Mouse (Mus musculus): Measurements from ENCODE around the gene Uts2r. TPM values are rescaled to one million over a fixed set of nuclear protein-coding genes. Genes with fewer than 3 reads are reported as not detected.

Uts2r gene
- polyA plus RNA-seq, 1 experiment from 2014 or later = not detected

- Histone ChIP-seq H3K36me3 (ENCODE audit: control insufficient read depth, insufficient read depth) (peaks cover 3% of the 10 kb centered on the region; the same call in 1 of the 2 replicates), H3K27ac (ENCODE audit: low read depth, low read length) (no peak overlapping the region), H3K9me3 (ENCODE audit: control insufficient read depth) (no peaks in the 10 kb centered on the region), H3K4me1 (replicated peaks; ENCODE audit: control insufficient read depth, insufficient read depth, low read length) (no peaks in the 10 kb centered on the region), H3K27me3 (replicated peaks; ENCODE audit: control insufficient read depth, insufficient read depth, low read length) (no peaks in the 10 kb centered on the region), H3K9ac (ENCODE audit: low read depth, low read length) (no peak overlapping the region), H3K4me2 (replicated peaks; ENCODE audit: low read depth) (no peak overlapping the region), H3K4me3 (ENCODE audit: low read depth, low read length) (no peak overlapping the region)
- 61% methylated on average over 3 of the region's 3 CpGs for WGBS
- ATAC-seq = no peak
- no peak for TF ChIP-seq CTCF (IDR thresholded peaks at IDR 0.05; ENCODE audit: low read depth)
These were observed 14.2 kb downstream of the Uts2r start for GRCm38 (mm10) chr11:121174234-121174633.

DNA sequence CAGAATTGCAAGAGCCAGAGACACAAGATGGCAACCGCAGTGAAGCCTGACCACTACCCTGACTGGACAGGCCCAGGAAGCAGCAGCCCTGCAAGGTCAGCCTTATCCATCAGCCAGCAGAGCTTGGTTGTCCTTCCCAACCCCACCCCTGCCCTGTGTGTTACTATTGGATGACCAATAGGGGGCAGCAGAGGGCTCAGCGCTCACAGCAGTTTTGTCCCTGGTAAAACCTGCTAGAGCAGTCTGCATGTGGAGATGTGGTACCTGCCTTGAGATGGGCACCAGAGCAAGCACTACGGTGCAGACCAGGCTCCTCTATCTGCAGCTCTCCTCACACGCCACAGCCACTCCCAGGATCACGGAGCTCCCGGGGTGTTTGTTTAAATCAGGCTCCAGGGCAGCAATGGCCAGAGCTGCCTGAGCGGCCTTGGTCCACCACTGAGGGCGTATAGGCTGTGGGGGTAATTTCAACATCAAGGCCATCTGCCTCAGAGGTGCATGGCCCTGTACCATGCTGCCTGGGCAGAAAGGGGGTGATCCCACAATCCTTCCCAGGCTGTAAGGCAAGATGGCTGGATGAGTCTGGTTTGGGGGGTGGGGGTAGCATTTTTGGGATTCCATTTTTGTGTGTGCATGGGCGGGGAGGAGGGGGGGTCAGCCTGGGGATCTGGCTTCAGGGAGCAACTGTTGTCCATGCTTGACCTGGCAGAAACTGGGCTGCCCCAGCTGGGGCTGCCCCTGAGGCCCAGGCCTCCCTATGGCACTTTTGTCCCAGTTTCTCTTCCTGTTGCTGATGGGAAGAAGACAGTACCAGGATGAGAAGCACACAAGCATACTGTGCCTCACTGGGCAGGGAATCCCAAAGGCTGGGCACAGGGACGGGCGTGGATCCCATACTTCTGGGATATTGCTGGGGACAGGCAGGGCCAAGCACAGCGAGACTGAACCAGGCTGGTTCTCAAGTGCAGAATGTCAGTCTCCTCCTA, 16.5 kb downstream of the Uts2r start:
- Histone ChIP-seq H3K4me2 (replicated peaks; ENCODE audit: low read depth) (no peak overlapping the region), H3K4me3 (ENCODE audit: low read depth, low read length) (no peak overlapping the region), H3K27me3 (replicated peaks; ENCODE audit: control insufficient read depth, insufficient read depth, low read length) (no peaks in the 10 kb centered on the region), H3K9me3 (ENCODE audit: control insufficient read depth) (no peaks in the 10 kb centered on the region), H3K9ac (ENCODE audit: low read depth, low read length) (no peak overlapping the region), H3K27ac (ENCODE audit: low read depth, low read length) (no peak overlapping the region), H3K4me1 (replicated peaks; ENCODE audit: control insufficient read depth, insufficient read depth, low read length) (no peaks in the 10 kb centered on the region), H3K36me3 (ENCODE audit: control insufficient read depth, insufficient read depth) (peaks cover 4% of the 10 kb centered on the region; the same call in 1 of the 2 replicates)
- peak; percentile 46; the same call in 1 of the 2 replicates for ATAC-seq
- peak; percentile 98 for TF ChIP-seq CTCF (IDR thresholded peaks at IDR 0.05; ENCODE audit: low read depth)
- WGBS = 51% methylated on average over 12 of the region's 12 CpGs

GRCm38 (mm10) chr11:121189681-121190080, 29.6 kb downstream of the Uts2r start:
- no peaks in the 10 kb centered on the region for H3K27me3 ChIP-seq (replicated peaks; ENCODE audit: control insufficient read depth, insufficient read depth, low read length)
- H3K36me3 ChIP-seq (ENCODE audit: control insufficient read depth, insufficient read depth) = peaks cover 5% of the 10 kb centered on the region; the same call in 1 of the 2 replicates
- no peak overlapping the region for H3K4me3 ChIP-seq (ENCODE audit: low read depth, low read length)
- TF ChIP-seq CTCF (IDR thresholded peaks at IDR 0.05; ENCODE audit: low read depth) = no peak
- no peak for ATAC-seq
- H3K9me3 ChIP-seq (ENCODE audit: control insufficient read depth) = no peaks in the 10 kb centered on the region
- no peak overlapping the region for H3K27ac ChIP-seq (ENCODE audit: low read depth, low read length)
- no peak overlapping the region for H3K4me2 ChIP-seq (replicated peaks; ENCODE audit: low read depth)
- WGBS = 77% methylated on average over 3 of the region's 3 CpGs
- no peaks in the 10 kb centered on the region for H3K4me1 ChIP-seq (replicated peaks; ENCODE audit: control insufficient read depth, insufficient read depth, low read length)
- no peak overlapping the region for H3K9ac ChIP-seq (ENCODE audit: low read depth, low read length)

DNA sequence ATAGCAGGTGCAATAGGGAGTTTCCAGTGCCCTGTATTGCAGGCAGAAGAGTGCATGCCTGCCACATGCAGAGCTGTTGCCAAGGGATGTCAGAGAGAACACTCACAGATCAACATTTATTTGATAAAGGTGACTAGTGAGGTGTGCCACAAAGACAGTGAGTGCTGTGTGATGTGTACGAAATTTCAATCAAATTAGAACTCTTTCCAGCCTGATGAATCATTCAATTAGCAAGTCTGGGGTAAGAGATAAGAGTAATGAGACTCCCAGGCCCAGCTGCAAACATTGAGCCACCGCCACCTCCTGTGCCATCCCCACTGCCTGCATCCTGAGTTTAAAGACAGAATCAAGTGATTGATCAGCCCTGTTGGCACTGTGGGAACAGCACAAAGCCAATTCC, 32.7 kb downstream of the Uts2r start:
- H3K27ac ChIP-seq (ENCODE audit: low read depth, low read length) = no peak overlapping the region
- H3K4me3 ChIP-seq (ENCODE audit: low read depth, low read length) = no peak overlapping the region
- no peaks in the 10 kb centered on the region for H3K27me3 ChIP-seq (replicated peaks; ENCODE audit: control insufficient read depth, insufficient read depth, low read length)
- no peak overlapping the region for H3K4me2 ChIP-seq (replicated peaks; ENCODE audit: low read depth)
- H3K4me1 ChIP-seq (replicated peaks; ENCODE audit: control insufficient read depth, insufficient read depth, low read length) = no peaks in the 10 kb centered on the region
- no peak for ATAC-seq
- H3K9ac ChIP-seq (ENCODE audit: low read depth, low read length) = no peak overlapping the region
- no peak for TF ChIP-seq CTCF (IDR thresholded peaks at IDR 0.05; ENCODE audit: low read depth)
- H3K9me3 ChIP-seq (ENCODE audit: control insufficient read depth) = no peaks in the 10 kb centered on the region
- peaks cover 5% of the 10 kb centered on the region; the same call in 1 of the 2 replicates for H3K36me3 ChIP-seq (ENCODE audit: control insufficient read depth, insufficient read depth)
- WGBS = 70% methylated on average over 2 of the region's 2 CpGs

DNA sequence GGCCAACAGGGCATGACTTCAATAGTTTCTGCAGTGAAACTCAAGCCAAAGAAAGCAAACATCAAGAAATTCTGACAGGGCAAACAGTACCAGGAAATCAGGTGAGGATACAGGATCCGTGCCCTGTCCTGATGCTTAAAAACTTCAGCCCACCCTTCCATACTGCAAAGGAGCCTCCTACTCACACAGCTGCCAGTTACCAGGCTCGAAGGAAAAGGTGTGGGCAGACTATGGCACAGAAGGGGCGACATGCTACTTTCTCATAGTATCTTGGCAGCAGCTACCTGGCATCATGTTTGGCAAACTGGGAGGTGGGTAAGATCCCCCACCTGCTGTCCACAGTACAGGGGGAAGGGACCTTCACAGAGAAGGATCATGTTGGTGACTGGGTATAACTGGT, 33.3 kb downstream of the Uts2r start:
- Histone ChIP-seq H3K36me3 (ENCODE audit: control insufficient read depth, insufficient read depth) (peaks cover 4% of the 10 kb centered on the region; the same call in 1 of the 2 replicates), H3K9ac (ENCODE audit: low read depth, low read length) (no peak overlapping the region), H3K27ac (ENCODE audit: low read depth, low read length) (no peak overlapping the region), H3K27me3 (replicated peaks; ENCODE audit: control insufficient read depth, insufficient read depth, low read length) (no peaks in the 10 kb centered on the region), H3K4me1 (replicated peaks; ENCODE audit: control insufficient read depth, insufficient read depth, low read length) (no peaks in the 10 kb centered on the region), H3K4me3 (ENCODE audit: low read depth, low read length) (no peak overlapping the region), H3K9me3 (ENCODE audit: control insufficient read depth) (no peaks in the 10 kb centered on the region), H3K4me2 (replicated peaks; ENCODE audit: low read depth) (no peak overlapping the region)
- no peak for ATAC-seq
- no peak for TF ChIP-seq CTCF (IDR thresholded peaks at IDR 0.05; ENCODE audit: low read depth)
- 91% methylated on average over 3 of the region's 3 CpGs for whole genome bisulfite sequencing

- H3K4me1 ChIP-seq (replicated peaks; ENCODE audit: control insufficient read depth, insufficient read depth, low read length) = no peaks in the 10 kb centered on the region
- no peaks in the 10 kb centered on the region for H3K36me3 ChIP-seq (ENCODE audit: control insufficient read depth, insufficient read depth)
- no peak overlapping the region for H3K9ac ChIP-seq (ENCODE audit: low read depth, low read length)
- no peaks in the 10 kb centered on the region for H3K9me3 ChIP-seq (ENCODE audit: control insufficient read depth)
- H3K27ac ChIP-seq (ENCODE audit: low read depth, low read length) = no peak overlapping the region
- WGBS = 35% methylated on average over 2 of the region's 2 CpGs
- ATAC-seq = no peak
- no peak for TF ChIP-seq CTCF (IDR thresholded peaks at IDR 0.05; ENCODE audit: low read depth)
- H3K4me3 ChIP-seq (ENCODE audit: low read depth, low read length) = no peak overlapping the region
- no peaks in the 10 kb centered on the region for H3K27me3 ChIP-seq (replicated peaks; ENCODE audit: control insufficient read depth, insufficient read depth, low read length)
- no peak overlapping the region for H3K4me2 ChIP-seq (replicated peaks; ENCODE audit: low read depth)
These were observed 38.6 kb downstream of the Uts2r start for GRCm38 (mm10) chr11:121198622-121199021.

All from intestine, postnatal 0 days (tissue).